Mouse (Mus musculus) olfactory bulb, adult 2 months (tissue): ENCODE results near the gene Dhdds.

Experiments
- CTCF ChIP-seq: fragments of 200-500 bp; IDR thresholded peaks from 2 replicates; pipeline ENCODE4 v1.5.1; 2012; ENCODE audit warnings: low read depth, mild to moderate bottlenecking, low read length, moderate library complexity; ENCODE audit not compliant: insufficient read depth
- POLR2A ChIP-seq: fragments of 200-500 bp; IDR thresholded peaks from 2 replicates; pipeline ENCODE4 v1.6.1; 2012; ENCODE audit warnings: mild to moderate bottlenecking, low read depth, low read length, moderate library complexity; ENCODE audit not compliant: insufficient read depth

DNA sequence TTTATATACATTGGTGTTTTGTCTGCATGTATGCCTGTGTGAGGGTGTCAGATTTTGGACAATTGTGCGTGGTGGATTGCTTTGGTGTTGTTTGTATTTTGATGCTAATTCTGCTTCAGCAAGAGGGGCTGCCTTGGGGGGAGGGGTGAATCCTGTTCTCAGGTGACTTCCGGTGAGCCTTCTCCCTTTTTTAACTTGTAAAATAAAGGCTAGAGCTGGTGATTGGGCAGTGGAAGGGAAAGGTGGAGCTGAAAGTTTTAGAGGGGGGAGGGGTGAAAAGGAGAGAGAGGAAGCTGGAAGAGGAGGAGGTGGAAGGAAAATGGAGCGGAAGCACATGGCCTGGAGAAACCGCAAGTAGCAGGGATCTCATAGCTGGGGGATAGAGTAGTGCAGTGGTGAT is 44.4 kb downstream of the Dhdds start:
- TF ChIP-seq POLR2A = no peak
- no peak for TF ChIP-seq CTCF
